Mouse (Mus musculus): ENCODE data around the gene Opcml. TPM values are rescaled to one million over a fixed set of nuclear protein-coding genes. Genes with fewer than 3 reads are reported as not detected.

Gene Opcml
- polyA plus RNA-seq, 1 experiment from 2014 or later: 13.5 TPM

DNA sequence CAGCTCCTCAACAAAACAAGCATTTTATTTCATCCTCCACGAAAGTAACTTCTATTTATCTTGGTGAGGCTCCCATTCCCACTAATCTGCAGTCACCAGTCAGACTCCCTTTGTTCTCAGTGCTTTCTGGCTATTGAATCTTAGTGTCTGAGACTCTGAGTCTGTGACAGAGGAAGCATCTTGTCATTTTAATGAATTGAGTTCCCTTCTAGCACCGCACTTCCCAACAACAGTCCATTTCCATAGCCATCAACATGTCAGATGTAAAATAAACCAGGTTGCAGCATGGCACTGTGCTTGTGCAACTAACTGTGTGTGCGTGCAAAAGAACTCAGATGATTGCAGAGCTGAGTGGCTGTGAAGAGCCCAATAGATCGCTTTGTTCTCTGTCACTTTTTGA lies 680.9 kb downstream of the Opcml start:
- ATAC-seq (ENCODE audit: low read depth): no peak
- no peak overlapping the region for H3K4me3 ChIP-seq
- H3K36me3 ChIP-seq: no peaks in the 10 kb centered on the region
- no peak overlapping the region for H3K9ac ChIP-seq
- H3K27ac ChIP-seq (replicated peaks): no peak overlapping the region
- H3K4me1 ChIP-seq (replicated peaks): peaks cover 13% of the 10 kb centered on the region; the same call in 1 of the 2 replicates
- 36% methylated on average over 4 of the region's 4 CpGs for WGBS
- no peaks in the 10 kb centered on the region for H3K9me3 ChIP-seq
- no peak overlapping the region for H3K4me2 ChIP-seq
- no peaks in the 10 kb centered on the region for H3K27me3 ChIP-seq

DNA sequence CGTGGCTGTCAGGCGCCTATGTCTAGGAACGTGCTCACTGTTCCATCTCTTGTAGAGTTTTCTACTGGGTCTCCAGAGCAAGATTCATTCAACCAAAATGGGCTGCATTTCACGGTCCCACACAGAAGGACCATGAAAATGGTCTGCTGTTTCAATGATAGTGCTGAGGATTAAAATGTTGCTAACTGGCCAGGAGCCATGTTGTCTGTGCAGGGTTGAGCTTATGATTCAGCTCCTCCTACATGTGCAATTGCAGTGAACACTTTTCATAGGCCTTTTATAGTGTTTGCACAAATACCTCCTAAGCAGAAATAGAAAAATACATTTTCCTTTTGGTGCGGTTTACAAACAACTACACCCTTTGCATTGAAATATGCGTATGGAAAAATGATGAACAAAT lies 684.0 kb downstream of the Opcml start:
- no peak for ATAC-seq (ENCODE audit: low read depth)
- Histone ChIP-seq H3K36me3 (no peaks in the 10 kb centered on the region), H3K4me2 (no peak overlapping the region), H3K9ac (no peak overlapping the region), H3K27ac (replicated peaks) (no peak overlapping the region), H3K9me3 (no peaks in the 10 kb centered on the region), H3K27me3 (no peaks in the 10 kb centered on the region), H3K4me3 (no peak overlapping the region), H3K4me1 (replicated peaks) (peaks cover 13% of the 10 kb centered on the region; the same call in 1 of the 2 replicates)
- WGBS: 89% methylated on average over 6 of the region's 6 CpGs

- Histone ChIP-seq H3K36me3 (no peaks in the 10 kb centered on the region), H3K27me3 (no peaks in the 10 kb centered on the region), H3K27ac (replicated peaks) (no peak overlapping the region), H3K9ac (no peak overlapping the region), H3K4me1 (replicated peaks) (no peaks in the 10 kb centered on the region), H3K4me3 (no peak overlapping the region), H3K9me3 (no peaks in the 10 kb centered on the region), H3K4me2 (no peak overlapping the region)
- no peak for ATAC-seq (ENCODE audit: low read depth)
- WGBS: 86% methylated on average over 4 of the region's 4 CpGs
Observed at GRCm38 (mm10) chr9:28481261-28481660, 690.7 kb downstream of the Opcml start.

- no peaks in the 10 kb centered on the region for H3K36me3 ChIP-seq
- H3K4me2 ChIP-seq: no peak overlapping the region
- 83% methylated on average over 2 of the region's 2 CpGs for WGBS
Observed at GRCm38 (mm10) chr9:28488499-28488898, 697.9 kb downstream of the Opcml start.

GRCm38 (mm10) chr9:28489828-28490227 lies 699.3 kb downstream of the Opcml start:
- no peak overlapping the region for H3K9ac ChIP-seq
- H3K27ac ChIP-seq (replicated peaks): no peak overlapping the region
- no peak overlapping the region for H3K4me3 ChIP-seq
- no peaks in the 10 kb centered on the region for H3K27me3 ChIP-seq
- H3K9me3 ChIP-seq: no peaks in the 10 kb centered on the region
- H3K4me1 ChIP-seq (replicated peaks): 0 out of 2 replicates have a peak, but pooled peaks cover 3% of the 10 kb centered on the region
- H3K4me2 ChIP-seq: no peak overlapping the region
- WGBS: 66% methylated on average over 4 of the region's 4 CpGs
- no peak for ATAC-seq (ENCODE audit: low read depth)
- no peaks in the 10 kb centered on the region for H3K36me3 ChIP-seq

More at GRCm38 (mm10) chr9:28488499-28488898, 697.9 kb downstream of the Opcml start:
- Histone ChIP-seq H3K9me3 (no peaks in the 10 kb centered on the region), H3K4me1 (replicated peaks) (0 out of 2 replicates have a peak, but pooled peaks cover 3% of the 10 kb centered on the region), H3K4me3 (no peak overlapping the region), H3K9ac (no peak overlapping the region), H3K27ac (replicated peaks) (no peak overlapping the region), H3K27me3 (no peaks in the 10 kb centered on the region)
- ATAC-seq (ENCODE audit: low read depth): no peak

- WGBS: 89% methylated on average over 3 of the region's 3 CpGs
Observed at GRCm38 (mm10) chr9:28490410-28490809, 699.8 kb downstream of the Opcml start.

DNA sequence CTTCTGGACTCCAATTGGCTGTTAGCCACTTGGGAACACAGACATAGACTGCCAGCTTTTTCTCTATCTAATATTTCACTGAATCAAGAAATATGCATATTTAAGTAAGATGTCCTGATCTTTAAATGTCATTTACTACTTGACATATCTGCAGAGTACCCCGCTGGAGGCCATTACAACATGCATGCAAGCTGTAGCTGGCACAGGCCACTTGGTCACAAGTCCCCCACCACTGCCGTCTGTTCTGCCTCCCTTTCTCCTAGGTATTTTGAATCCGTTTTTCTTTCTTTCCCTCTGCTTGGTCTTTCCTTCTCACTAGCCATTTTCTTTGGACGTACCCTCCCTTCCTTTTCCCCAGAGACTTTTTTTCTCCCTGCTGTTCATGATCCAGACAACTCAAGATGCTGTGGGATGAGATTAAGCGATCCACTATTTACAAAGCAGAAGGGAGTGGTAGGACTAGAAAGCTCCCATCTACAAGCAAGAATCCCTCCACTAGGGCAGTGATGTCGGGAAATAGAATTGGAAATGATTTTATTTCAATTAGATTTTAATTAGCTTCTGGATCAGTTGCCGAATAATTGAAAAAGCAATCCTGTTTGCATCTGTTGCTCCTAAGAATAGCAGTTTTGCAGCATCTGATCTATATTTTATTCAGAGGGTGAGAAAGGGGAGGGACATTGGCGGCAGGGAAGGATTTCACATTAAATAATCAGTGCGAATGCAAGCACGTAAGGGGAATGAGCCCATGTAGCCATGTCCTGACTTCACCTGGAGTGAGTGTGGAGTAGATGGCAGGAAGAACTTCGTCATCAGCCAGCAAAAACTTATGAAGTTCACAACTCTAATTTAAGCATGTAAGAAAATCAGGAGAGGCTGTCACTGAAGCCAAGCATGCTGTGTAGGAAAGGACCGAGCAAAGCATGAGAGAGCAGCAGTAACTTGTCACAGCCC lies 709.5 kb downstream of the Opcml start:
- no peaks in the 10 kb centered on the region for H3K27me3 ChIP-seq
- no peak overlapping the region for H3K9ac ChIP-seq
- 73% methylated on average over 12 of the region's 12 CpGs for WGBS

More at GRCm38 (mm10) chr9:28490410-28490809, 699.8 kb downstream of the Opcml start:
- Histone ChIP-seq H3K27ac (replicated peaks) (no peak overlapping the region), H3K4me3 (no peak overlapping the region), H3K4me1 (replicated peaks) (0 out of 2 replicates have a peak, but pooled peaks cover 3% of the 10 kb centered on the region), H3K9me3 (no peaks in the 10 kb centered on the region), H3K9ac (no peak overlapping the region), H3K27me3 (no peaks in the 10 kb centered on the region), H3K36me3 (no peaks in the 10 kb centered on the region), H3K4me2 (no peak overlapping the region)
- ATAC-seq (ENCODE audit: low read depth): no peak

GRCm38 (mm10) chr9:28513905-28514304 lies 723.3 kb downstream of the Opcml start:
- 87% methylated on average over 3 of the region's 3 CpGs for WGBS
- Histone ChIP-seq H3K9me3 (no peaks in the 10 kb centered on the region), H3K27me3 (no peaks in the 10 kb centered on the region), H3K27ac (replicated peaks) (no peak overlapping the region), H3K9ac (no peak overlapping the region), H3K4me3 (no peak overlapping the region), H3K4me2 (no peak overlapping the region), H3K36me3 (no peaks in the 10 kb centered on the region), H3K4me1 (replicated peaks) (peaks cover 10% of the 10 kb centered on the region; the same call in 1 of the 2 replicates)
- no peak for ATAC-seq (ENCODE audit: low read depth)

More for the DNA sequence above, 709.5 kb downstream of the Opcml start:
- no peaks in the 10 kb centered on the region for H3K36me3 ChIP-seq
- no peak overlapping the region for H3K27ac ChIP-seq (replicated peaks)
- no peaks in the 10 kb centered on the region for H3K4me1 ChIP-seq (replicated peaks)
- no peaks in the 10 kb centered on the region for H3K9me3 ChIP-seq
- no peak for ATAC-seq (ENCODE audit: low read depth)
- no peak overlapping the region for H3K4me3 ChIP-seq
- H3K4me2 ChIP-seq: no peak overlapping the region

GRCm38 (mm10) chr9:28533191-28533590 lies 742.6 kb downstream of the Opcml start:
- WGBS: 69% methylated on average over 1 of the region's 1 CpGs
- no peak for ATAC-seq (ENCODE audit: low read depth)

GRCm38 (mm10) chr9:28535006-28535405 lies 744.4 kb downstream of the Opcml start:
- 78% methylated on average over 4 of the region's 4 CpGs for WGBS
- H3K4me2 ChIP-seq: no peak overlapping the region
- H3K9me3 ChIP-seq: no peaks in the 10 kb centered on the region
- H3K9ac ChIP-seq: no peak overlapping the region
- no peak overlapping the region for H3K4me3 ChIP-seq
- peaks cover 4% of the 10 kb centered on the region; the same call in 1 of the 2 replicates for H3K4me1 ChIP-seq (replicated peaks)
- H3K27ac ChIP-seq (replicated peaks): no peak overlapping the region
- H3K36me3 ChIP-seq: no peaks in the 10 kb centered on the region
- no peak for ATAC-seq (ENCODE audit: low read depth)
- H3K27me3 ChIP-seq: no peaks in the 10 kb centered on the region

More at GRCm38 (mm10) chr9:28533191-28533590, 742.6 kb downstream of the Opcml start:
- no peaks in the 10 kb centered on the region for H3K27me3 ChIP-seq
- no peak overlapping the region for H3K9ac ChIP-seq
- H3K4me1 ChIP-seq (replicated peaks): peaks cover 4% of the 10 kb centered on the region; the same call in 1 of the 2 replicates
- H3K27ac ChIP-seq (replicated peaks): no peak overlapping the region
- H3K4me3 ChIP-seq: no peak overlapping the region
- no peak overlapping the region for H3K4me2 ChIP-seq
- H3K9me3 ChIP-seq: no peaks in the 10 kb centered on the region
- H3K36me3 ChIP-seq: no peaks in the 10 kb centered on the region

- Histone ChIP-seq H3K4me3 (no peak overlapping the region), H3K27ac (replicated peaks) (no peak overlapping the region), H3K9me3 (no peaks in the 10 kb centered on the region), H3K27me3 (no peaks in the 10 kb centered on the region), H3K4me1 (replicated peaks) (peaks cover 4% of the 10 kb centered on the region; the same call in 1 of the 2 replicates), H3K9ac (no peak overlapping the region), H3K4me2 (no peak overlapping the region), H3K36me3 (no peaks in the 10 kb centered on the region)
- WGBS: 79% methylated on average over 4 of the region's 4 CpGs
- no peak for ATAC-seq (ENCODE audit: low read depth)
Observed at GRCm38 (mm10) chr9:28536637-28537036, 746.1 kb downstream of the Opcml start.

DNA sequence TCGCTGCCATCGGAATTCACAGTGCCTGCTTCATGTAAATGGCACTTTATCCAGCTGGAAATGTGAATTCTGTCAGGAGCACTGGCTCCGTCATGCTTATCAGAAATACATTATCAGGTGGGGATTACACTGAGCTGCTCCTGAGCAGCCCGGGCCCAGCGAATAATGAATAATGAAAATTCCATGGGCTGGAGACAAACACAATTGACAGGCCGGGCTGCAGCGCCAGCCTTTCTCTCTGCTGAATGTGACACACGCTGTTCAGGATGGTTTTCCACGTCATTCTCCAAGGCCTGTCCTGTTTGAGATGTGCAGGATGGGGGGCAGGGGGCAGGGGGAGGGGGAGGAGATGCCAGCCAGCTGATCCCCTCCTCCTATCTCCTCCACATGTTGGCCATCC lies 757.6 kb downstream of the Opcml start:
- 44% methylated on average over 9 of the region's 9 CpGs for WGBS

More for the DNA sequence above, 757.6 kb downstream of the Opcml start:
- no peak for ATAC-seq (ENCODE audit: low read depth)
- H3K4me1 ChIP-seq (replicated peaks): 0 out of 2 replicates have a peak, but pooled peaks cover 6% of the 10 kb centered on the region
- H3K4me2 ChIP-seq: no peak overlapping the region
- no peaks in the 10 kb centered on the region for H3K27me3 ChIP-seq
- peak overlapping the region; percentile 59 for H3K27ac ChIP-seq (replicated peaks)
- H3K9me3 ChIP-seq: no peaks in the 10 kb centered on the region
- H3K9ac ChIP-seq: peak overlapping the region; percentile 31; the same call in 1 of the 2 replicates
- no peak overlapping the region for H3K4me3 ChIP-seq
- H3K36me3 ChIP-seq: no peaks in the 10 kb centered on the region

Measured in neural tube, embryonic 13.5 days (tissue).